Mouse (Mus musculus) neural tube, embryonic 15.5 days (tissue): ENCODE measurements around the gene Plekha4. TPM values are rescaled to one million over a fixed set of nuclear protein-coding genes. Genes with fewer than 3 reads are reported as not detected.

Source experiments
- ATAC-seq: fragments of 200-750 bp; cut with Nextera tagmentation; 2 replicates; pipeline ENCODE4 v1.8.0; 2017; ENCODE audit warnings: mild to moderate bottlenecking, moderate TSS enrichment, moderate library complexity; ENCODE audit not compliant: low FRiP score
- H3K27ac ChIP-seq: fragments of 300-500 bp; sonication (generic); replicated peaks from 2 replicates; pipeline ENCODE4 v1.5.1; 2015; ENCODE audit warnings: mild to moderate bottlenecking, inconsistent platforms
- H3K27me3 ChIP-seq: fragments of 300-500 bp; sonication (generic); replicated peaks from 2 replicates; pipeline ENCODE4 v1.6.1; 2015; ENCODE audit warnings: inconsistent platforms
- H3K36me3 ChIP-seq: fragments of 300-500 bp; sonication (generic); 2 replicates; pipeline ENCODE4 v1.6.1; 2015; ENCODE audit warnings: inconsistent platforms
- H3K4me1 ChIP-seq: fragments of 300-500 bp; sonication (generic); 2 replicates; pipeline ENCODE4 v1.6.1; 2015; ENCODE audit warnings: inconsistent platforms
- H3K4me2 ChIP-seq: fragments of 300-500 bp; sonication (generic); 2 replicates; pipeline ENCODE4 v1.6.1; 2015; ENCODE audit warnings: inconsistent platforms, mild to moderate bottlenecking, moderate library complexity
- H3K4me3 ChIP-seq: fragments of 300-500 bp; sonication (generic); replicated peaks from 2 replicates; pipeline ENCODE4 v1.5.1; 2015; ENCODE audit warnings: mild to moderate bottlenecking, inconsistent platforms
- H3K9ac ChIP-seq: fragments of 300-500 bp; sonication (generic); replicated peaks from 2 replicates; pipeline ENCODE4 v1.6.1; 2015; ENCODE audit warnings: mild to moderate bottlenecking, inconsistent platforms
- H3K9me3 ChIP-seq: fragments of 300-500 bp; sonication (generic); replicated peaks from 2 replicates; pipeline ENCODE4 v1.6.1; 2016; ENCODE audit warnings: inconsistent platforms
- WGBS: fragments of 180-500 bp; shearing (Covaris S2); methylation state at CpG from one replicate; pipeline ENCODE4 v1.1.7; 2015; ENCODE audit warnings: mixed read lengths; 5-methylcytosine and 5-hydroxymethylcytosine counted together
- polyA plus RNA-seq: library from polyadenylated mRNA; unstranded; fragments of >200 nt; fragmentation: Nextera tagmentation; extraction: Ambion mirVana; gene quantifications from 2 replicates; pipeline ENCODE4 v1.2.1, GENCODE M21; 2015

Plekha4 gene
- polyA plus RNA-seq, 1 experiment from 2014 or later = 4.3 TPM

DNA sequence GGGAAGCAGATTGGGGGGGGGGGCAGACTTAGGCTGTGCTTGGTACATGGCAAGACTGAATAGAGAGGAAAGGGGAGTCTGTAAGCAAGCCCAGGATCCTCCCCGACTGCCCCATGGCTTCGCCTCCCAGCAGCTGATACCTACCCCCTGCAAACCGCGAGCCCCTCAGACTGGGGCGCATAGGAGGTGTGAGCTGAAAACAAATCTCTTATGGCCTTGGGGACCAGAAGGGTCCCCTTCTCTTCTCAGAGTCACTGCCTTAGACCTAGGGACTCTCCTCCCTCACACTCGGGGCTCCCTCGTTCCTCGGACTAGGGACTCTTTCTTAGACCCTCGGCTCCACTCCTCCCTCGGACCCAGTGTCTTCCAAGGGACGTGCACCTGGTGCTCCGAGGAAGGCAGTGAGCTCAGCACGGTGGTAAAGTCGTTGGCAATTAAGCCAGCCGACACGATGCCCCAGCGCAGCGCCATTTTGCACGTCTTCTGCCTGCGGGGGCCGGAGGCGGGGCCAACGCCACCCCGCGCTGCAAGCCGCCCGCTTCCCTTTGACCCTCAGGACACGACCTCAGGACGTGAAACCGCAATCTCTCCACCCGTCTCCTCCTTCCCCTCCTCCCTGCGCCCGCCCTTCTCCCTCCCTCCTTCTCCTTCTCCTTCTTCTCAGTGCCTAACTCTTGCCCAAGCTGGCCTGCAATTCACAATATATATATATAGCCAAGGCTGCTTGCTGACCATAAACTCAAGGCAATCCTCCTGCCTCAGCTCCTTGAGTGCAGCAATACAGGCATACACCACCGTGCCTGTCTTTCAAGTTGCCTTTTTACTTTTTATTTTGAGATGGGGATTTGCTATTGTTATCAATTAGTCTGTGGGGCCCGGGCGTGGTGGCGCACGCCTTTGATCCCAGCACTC, 37.6 kb upstream of the Plekha4 start, which contains the start of gene Dhdh:
Gene Dhdh, minus strand, starts transcription at position 513 of the 912 bp plus-strand sequence.
- Histone ChIP-seq H3K9me3 (no peaks in the 10 kb centered on the region), H3K27ac (peak within 1 kb of the TSS; percentile 83), H3K27me3 (no peaks in the 10 kb centered on the region), H3K36me3 (peaks cover 13% of the 10 kb centered on the region), H3K4me3 (peak within 1 kb of the TSS; percentile 40), H3K4me1 (peaks cover 37% of the 10 kb centered on the region), H3K9ac (peak within 1 kb of the TSS; percentile 24), H3K4me2 (peak within 1 kb of the TSS; percentile 62)
- 8% methylated on average over 38 of the region's 38 CpGs for WGBS
- ATAC-seq = peak; percentile 74

DNA sequence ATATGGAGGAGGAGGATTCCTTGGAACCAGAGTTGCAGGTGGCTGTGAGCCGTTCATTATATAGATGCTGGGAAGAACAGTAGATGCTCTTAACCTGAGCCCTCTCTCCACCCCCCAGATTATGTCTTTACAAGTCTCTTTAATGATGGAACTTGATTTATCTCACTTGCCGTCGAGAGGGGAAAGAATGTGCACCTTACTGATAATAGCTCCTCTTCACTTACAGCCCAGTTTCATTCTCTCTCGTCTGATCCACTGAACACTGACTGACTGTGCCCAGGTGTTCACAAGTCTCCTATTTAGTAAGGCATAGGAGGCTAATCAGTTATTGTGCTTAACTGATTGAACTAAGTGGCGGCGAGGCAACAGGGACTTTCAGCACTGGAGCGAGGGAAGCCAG, 36.6 kb upstream of the Plekha4 start:
- WGBS = 63% methylated on average over 7 of the region's 7 CpGs
- no peak for ATAC-seq
- no peaks in the 10 kb centered on the region for H3K27me3 ChIP-seq
- peaks cover 37% of the 10 kb centered on the region for H3K4me1 ChIP-seq
- H3K9me3 ChIP-seq = no peaks in the 10 kb centered on the region
- H3K4me3 ChIP-seq = no peak overlapping the region
- H3K9ac ChIP-seq = no peak overlapping the region
- H3K27ac ChIP-seq = no peak overlapping the region
- H3K4me2 ChIP-seq = no peak overlapping the region
- peaks cover 23% of the 10 kb centered on the region for H3K36me3 ChIP-seq

- WGBS = 25% methylated on average over 9 of the region's 9 CpGs
- H3K4me1 ChIP-seq = peaks cover 37% of the 10 kb centered on the region
- no peak overlapping the region for H3K4me3 ChIP-seq
- H3K4me2 ChIP-seq = no peak overlapping the region
- no peaks in the 10 kb centered on the region for H3K27me3 ChIP-seq
- no peaks in the 10 kb centered on the region for H3K9me3 ChIP-seq
- H3K27ac ChIP-seq = 0 out of 2 replicates have a peak overlapping the region, but pooled peaks have one; percentile 1
- no peak overlapping the region for H3K9ac ChIP-seq
- no peak for ATAC-seq
- H3K36me3 ChIP-seq = peaks cover 35% of the 10 kb centered on the region
These were observed 35.3 kb upstream of the Plekha4 start for GRCm38 (mm10) chr7:45490822-45491221.

DNA sequence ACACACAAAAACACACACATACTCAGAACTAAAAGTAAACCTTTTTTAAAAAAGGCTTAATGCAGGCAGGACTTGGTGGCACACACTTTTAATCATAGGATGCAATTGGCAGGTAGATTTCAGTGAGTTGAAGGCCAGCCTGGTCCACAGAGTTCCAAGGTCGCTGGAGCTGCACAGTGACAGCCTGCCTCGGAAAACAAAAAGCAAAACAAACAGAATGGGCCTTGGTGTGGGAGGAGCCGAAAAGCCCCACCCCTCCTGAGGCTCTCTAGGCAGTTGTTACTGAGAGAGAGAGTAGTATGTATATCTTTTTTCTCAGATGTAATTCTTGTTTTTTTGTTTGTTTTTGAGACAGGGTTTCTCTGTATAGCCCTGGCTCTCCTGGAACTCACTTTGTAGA, 34.9 kb upstream of the Plekha4 start:
- no peak for ATAC-seq
- H3K36me3 ChIP-seq = peaks cover 39% of the 10 kb centered on the region
- no peak overlapping the region for H3K4me3 ChIP-seq
- no peaks in the 10 kb centered on the region for H3K27me3 ChIP-seq
- peaks cover 37% of the 10 kb centered on the region for H3K4me1 ChIP-seq
- H3K27ac ChIP-seq = 0 out of 2 replicates have a peak overlapping the region, but pooled peaks have one; percentile 1
- no peak overlapping the region for H3K4me2 ChIP-seq
- H3K9ac ChIP-seq = no peak overlapping the region
- no peaks in the 10 kb centered on the region for H3K9me3 ChIP-seq
- 12% methylated on average over 3 of the region's 3 CpGs for WGBS

GRCm38 (mm10) chr7:45492225-45492844, 33.8 kb upstream of the Plekha4 start:
- peaks cover 37% of the 10 kb centered on the region for H3K4me1 ChIP-seq
- 96% methylated on average over 8 of the region's 8 CpGs for WGBS
- H3K9me3 ChIP-seq = no peaks in the 10 kb centered on the region
- H3K36me3 ChIP-seq = peaks cover 50% of the 10 kb centered on the region
- ATAC-seq = no peak
- no peaks in the 10 kb centered on the region for H3K27me3 ChIP-seq
- H3K27ac ChIP-seq = no peak overlapping the region
- H3K9ac ChIP-seq = no peak overlapping the region
- no peak overlapping the region for H3K4me2 ChIP-seq
- no peak overlapping the region for H3K4me3 ChIP-seq

DNA sequence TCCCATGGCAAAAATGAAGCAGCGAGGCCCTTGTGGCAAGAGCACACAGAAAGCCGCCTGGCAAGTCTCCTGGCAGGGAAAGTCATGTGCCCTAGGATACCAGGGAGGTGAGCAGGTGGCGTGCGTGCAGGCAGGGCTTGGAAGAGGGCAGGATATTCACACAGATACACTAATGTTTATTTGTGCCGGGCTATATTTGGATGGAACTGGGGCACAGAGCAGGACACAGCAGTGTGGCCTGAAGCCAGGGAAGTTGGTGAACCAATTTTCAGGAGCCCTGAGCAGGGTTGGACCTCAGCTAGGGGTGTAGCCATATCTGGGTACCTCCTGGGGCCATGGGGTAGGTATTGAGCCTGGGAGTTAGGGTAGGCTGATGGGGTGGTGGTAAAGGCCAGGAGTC, 33.2 kb upstream of the Plekha4 start:
- Histone ChIP-seq H3K4me2 (no peak overlapping the region), H3K4me1 (peaks cover 35% of the 10 kb centered on the region), H3K27ac (no peak overlapping the region), H3K4me3 (no peak overlapping the region), H3K36me3 (peaks cover 56% of the 10 kb centered on the region), H3K9ac (no peak overlapping the region), H3K9me3 (no peaks in the 10 kb centered on the region), H3K27me3 (no peaks in the 10 kb centered on the region)
- no peak for ATAC-seq
- 92% methylated on average over 5 of the region's 5 CpGs for WGBS

DNA sequence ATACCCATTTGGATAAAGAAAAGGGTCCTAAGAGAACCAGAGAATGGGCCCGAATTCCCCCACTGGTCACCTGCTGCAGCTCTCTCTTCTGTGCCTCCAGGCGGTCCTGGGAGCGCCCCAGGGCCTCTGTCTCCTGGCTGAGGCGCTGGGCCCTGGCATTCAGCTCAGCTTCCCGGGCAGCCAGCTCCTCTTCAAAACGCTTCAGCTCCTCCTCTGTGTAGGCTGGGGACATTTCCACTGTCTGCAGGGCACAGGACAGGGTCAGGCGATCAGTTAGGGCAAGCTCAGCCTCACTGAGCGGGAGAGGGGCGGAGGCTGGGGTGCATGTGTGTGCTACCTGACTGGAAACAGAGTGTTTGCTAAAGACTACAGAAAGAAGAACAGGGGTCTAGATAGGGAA, 31.6 kb upstream of the Plekha4 start:
- Histone ChIP-seq H3K4me1 (peaks cover 19% of the 10 kb centered on the region), H3K4me2 (no peak overlapping the region), H3K9me3 (no peaks in the 10 kb centered on the region), H3K4me3 (no peak overlapping the region), H3K9ac (no peak overlapping the region), H3K27ac (no peak overlapping the region), H3K36me3 (peaks cover 72% of the 10 kb centered on the region), H3K27me3 (no peaks in the 10 kb centered on the region)
- ATAC-seq = no peak
- WGBS = 90% methylated on average over 9 of the region's 9 CpGs

DNA sequence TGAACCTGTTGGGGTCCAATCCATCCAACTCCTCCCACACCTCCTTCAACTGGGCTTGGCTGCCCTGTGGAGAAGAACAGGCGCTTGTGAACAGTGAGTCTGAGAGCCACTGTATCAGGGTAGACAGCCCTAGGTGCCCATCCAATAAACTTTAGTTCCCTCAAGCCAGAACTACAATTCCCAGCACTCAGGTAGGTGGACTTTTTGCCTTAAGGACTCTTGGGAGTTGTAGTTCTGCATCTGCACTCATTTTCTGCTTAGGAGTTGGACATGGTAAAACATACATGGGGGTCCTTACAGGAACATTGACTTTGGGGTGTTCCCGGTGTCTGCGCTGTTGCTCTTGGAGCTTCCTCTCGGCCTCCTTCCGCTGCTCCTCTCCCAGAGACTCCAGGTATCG, 27.7 kb upstream of the Plekha4 start:
- Histone ChIP-seq H3K4me1 (peaks cover 3% of the 10 kb centered on the region; the same call in 1 of the 2 replicates), H3K27ac (no peak overlapping the region), H3K36me3 (peaks cover 93% of the 10 kb centered on the region), H3K9me3 (no peaks in the 10 kb centered on the region), H3K9ac (no peak overlapping the region), H3K4me2 (no peak overlapping the region), H3K27me3 (no peaks in the 10 kb centered on the region), H3K4me3 (no peak overlapping the region)
- no peak for ATAC-seq
- 95% methylated on average over 6 of the region's 6 CpGs for WGBS

- Histone ChIP-seq H3K27me3 (no peaks in the 10 kb centered on the region), H3K9ac (no peak overlapping the region), H3K4me2 (no peak overlapping the region), H3K27ac (no peak overlapping the region), H3K9me3 (no peaks in the 10 kb centered on the region), H3K4me1 (peaks cover 27% of the 10 kb centered on the region), H3K36me3 (peaks cover 33% of the 10 kb centered on the region), H3K4me3 (no peak overlapping the region)
- WGBS = 88% methylated on average over 6 of the region's 6 CpGs
- ATAC-seq = no peak
These were observed 18.5 kb upstream of the Plekha4 start for GRCm38 (mm10) chr7:45507583-45507982.

DNA sequence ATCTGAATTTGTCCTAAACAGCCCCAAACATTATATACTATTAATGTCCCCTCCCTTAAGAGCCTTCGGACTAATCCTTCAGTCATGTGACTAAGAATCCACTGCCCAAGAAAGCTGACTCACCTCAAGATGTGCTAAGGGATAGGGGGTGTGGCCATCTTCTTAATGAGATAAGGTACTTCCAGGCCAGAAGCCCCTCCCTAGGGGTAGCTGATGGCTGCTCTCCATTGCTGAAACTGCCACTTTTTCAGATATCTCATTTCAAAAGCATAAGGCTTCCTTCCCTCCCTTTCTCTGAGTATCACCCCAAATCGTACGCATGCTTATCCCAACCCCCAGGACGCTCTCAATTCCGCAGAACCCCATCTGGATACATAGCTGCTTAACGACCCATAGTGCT, 17.6 kb upstream of the Plekha4 start:
- Histone ChIP-seq H3K27ac (no peak overlapping the region), H3K27me3 (no peaks in the 10 kb centered on the region), H3K4me2 (peak overlapping the region; percentile 97), H3K4me1 (peaks cover 24% of the 10 kb centered on the region), H3K9me3 (no peaks in the 10 kb centered on the region), H3K4me3 (peak overlapping the region; percentile 84), H3K36me3 (peaks cover 26% of the 10 kb centered on the region), H3K9ac (peak overlapping the region; percentile 86; the same call in 1 of the 2 replicates)
- no peak for ATAC-seq
- WGBS = 78% methylated on average over 6 of the region's 6 CpGs

- H3K9me3 ChIP-seq = no peaks in the 10 kb centered on the region
- ATAC-seq = peak; percentile 23; the same call in 1 of the 2 replicates
- H3K4me3 ChIP-seq = peak overlapping the region; percentile 84
- peak overlapping the region; percentile 97 for H3K4me2 ChIP-seq
- H3K9ac ChIP-seq = peak overlapping the region; percentile 86
- no peaks in the 10 kb centered on the region for H3K27me3 ChIP-seq
- peak overlapping the region; percentile 90; the same call in 1 of the 2 replicates for H3K27ac ChIP-seq
- peaks cover 19% of the 10 kb centered on the region for H3K4me1 ChIP-seq
- H3K36me3 ChIP-seq = peaks cover 26% of the 10 kb centered on the region
- WGBS = 31% methylated on average over 19 of the region's 19 CpGs
These were observed 16.8 kb upstream of the Plekha4 start for GRCm38 (mm10) chr7:45509181-45509882.
